Mouse (Mus musculus) small intestine, adult 2 months (tissue): ENCODE data around the gene Elk4.

Source experiments
- CTCF ChIP-seq: fragments of 200-500 bp; IDR thresholded peaks from 2 replicates; pipeline ENCODE4 v1.5.1; 2012; ENCODE audit warnings: low read depth, mild to moderate bottlenecking, control low read depth, inconsistent platforms, low read length, moderate library complexity, mixed read lengths; ENCODE audit not compliant: insufficient replicate concordance, insufficient read length; ENCODE audit errors: extremely low read depth
- POLR2A ChIP-seq: fragments of 200-500 bp; IDR thresholded peaks from 2 replicates; pipeline ENCODE4 v1.6.1; 2012; ENCODE audit warnings: low read depth, mild to moderate bottlenecking, control low read depth, inconsistent platforms, low read length, moderate library complexity

GRCm38 (mm10) chr1:132014800-132015199, 7.4 kb downstream of the Elk4 start:
- TF ChIP-seq POLR2A (no peak), CTCF (peak; percentile 24; the same call in 1 of the 2 replicates)
